Mouse (Mus musculus) limb, embryonic 15.5 days (tissue): ENCODE results near the gene Wdr66. TPM values are rescaled to one million over a fixed set of nuclear protein-coding genes. Genes with fewer than 3 reads are reported as not detected.
A peak's percentile ranks its signal among the peaks of the same experiment; 100 is the strongest.

Experiments used
- ATAC-seq: fragments of 200-750 bp; cut with Nextera tagmentation; 2 replicates; pipeline ENCODE4 v1.8.0; 2017; ENCODE audit warnings: low read depth, moderate TSS enrichment; ENCODE audit not compliant: insufficient number of reproducible peaks, low FRiP score, low TSS enrichment
- H3K27ac ChIP-seq: fragments of 300-500 bp; sonication (generic); 2 replicates; pipeline ENCODE4 v1.5.1; 2015; ENCODE audit warnings: moderate library complexity, mild to moderate bottlenecking, inconsistent platforms
- H3K27me3 ChIP-seq: fragments of 300-500 bp; sonication (generic); 2 replicates; pipeline ENCODE4 v1.6.1; 2015; ENCODE audit warnings: inconsistent platforms
- H3K36me3 ChIP-seq: fragments of 300-500 bp; sonication (generic); 2 replicates; pipeline ENCODE4 v1.6.1; 2015; ENCODE audit warnings: inconsistent platforms
- H3K4me1 ChIP-seq: fragments of 300-500 bp; sonication (generic); 2 replicates; pipeline ENCODE4 v1.6.1; 2015; ENCODE audit warnings: inconsistent platforms
- H3K4me2 ChIP-seq: fragments of 300-500 bp; sonication (generic); 2 replicates; pipeline ENCODE4 v1.6.1; 2015; ENCODE audit warnings: mild to moderate bottlenecking, inconsistent platforms
- H3K4me3 ChIP-seq: fragments of 300-500 bp; sonication (generic); 2 replicates; pipeline ENCODE4 v1.5.1; 2015; ENCODE audit warnings: mild to moderate bottlenecking, inconsistent platforms
- H3K9ac ChIP-seq: fragments of 300-500 bp; sonication (generic); 2 replicates; pipeline ENCODE4 v1.6.1; 2015; ENCODE audit warnings: inconsistent platforms
- H3K9me3 ChIP-seq: fragments of 300-500 bp; sonication (generic); 2 replicates; pipeline ENCODE4 v1.6.1; 2016; ENCODE audit warnings: inconsistent platforms
- WGBS: fragments of 180-500 bp; shearing (Covaris S2); methylation state at CpG from one replicate; pipeline ENCODE4 v1.1.7; 2015; 5-methylcytosine and 5-hydroxymethylcytosine counted together
- polyA plus RNA-seq: library from polyadenylated mRNA; unstranded; fragments of >200 nt; fragmentation: Nextera tagmentation; extraction: Ambion mirVana; gene quantifications from 2 replicates; pipeline ENCODE4 v1.2.1, GENCODE M21; 2015

Gene Wdr66
- polyA plus RNA-seq, 1 experiment from 2014 or later = 0.23 TPM

DNA sequence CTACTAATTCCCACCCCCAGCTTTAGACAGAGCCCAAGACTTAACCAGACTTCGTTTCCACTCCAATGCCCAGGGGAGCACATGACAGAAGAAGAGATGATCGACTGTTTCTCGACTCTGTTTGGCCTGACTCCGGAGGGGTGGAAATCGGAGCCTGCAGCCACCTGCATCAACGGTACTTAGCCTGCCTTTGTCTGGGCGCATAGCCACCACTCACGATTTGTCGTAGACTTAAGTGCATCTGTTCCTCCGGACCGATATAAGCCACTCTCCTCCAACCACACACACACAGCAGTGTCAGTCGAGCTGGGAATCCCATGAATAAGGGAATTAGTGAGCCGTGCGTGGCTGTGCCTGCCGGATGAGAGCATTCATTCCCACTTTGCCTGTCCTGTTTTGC, 72.3 kb downstream of the Wdr66 start:
- Histone ChIP-seq H3K27ac (0 out of 2 replicates have a peak overlapping the region, but pooled peaks have one; percentile 11), H3K9me3 (no peaks in the 10 kb centered on the region), H3K9ac (no peak overlapping the region), H3K27me3 (no peaks in the 10 kb centered on the region), H3K4me1 (peaks cover 18% of the 10 kb centered on the region), H3K4me3 (no peak overlapping the region), H3K4me2 (no peak overlapping the region), H3K36me3 (no peaks in the 10 kb centered on the region)
- WGBS = 38% methylated on average over 15 of the region's 15 CpGs
- no peak for ATAC-seq

DNA sequence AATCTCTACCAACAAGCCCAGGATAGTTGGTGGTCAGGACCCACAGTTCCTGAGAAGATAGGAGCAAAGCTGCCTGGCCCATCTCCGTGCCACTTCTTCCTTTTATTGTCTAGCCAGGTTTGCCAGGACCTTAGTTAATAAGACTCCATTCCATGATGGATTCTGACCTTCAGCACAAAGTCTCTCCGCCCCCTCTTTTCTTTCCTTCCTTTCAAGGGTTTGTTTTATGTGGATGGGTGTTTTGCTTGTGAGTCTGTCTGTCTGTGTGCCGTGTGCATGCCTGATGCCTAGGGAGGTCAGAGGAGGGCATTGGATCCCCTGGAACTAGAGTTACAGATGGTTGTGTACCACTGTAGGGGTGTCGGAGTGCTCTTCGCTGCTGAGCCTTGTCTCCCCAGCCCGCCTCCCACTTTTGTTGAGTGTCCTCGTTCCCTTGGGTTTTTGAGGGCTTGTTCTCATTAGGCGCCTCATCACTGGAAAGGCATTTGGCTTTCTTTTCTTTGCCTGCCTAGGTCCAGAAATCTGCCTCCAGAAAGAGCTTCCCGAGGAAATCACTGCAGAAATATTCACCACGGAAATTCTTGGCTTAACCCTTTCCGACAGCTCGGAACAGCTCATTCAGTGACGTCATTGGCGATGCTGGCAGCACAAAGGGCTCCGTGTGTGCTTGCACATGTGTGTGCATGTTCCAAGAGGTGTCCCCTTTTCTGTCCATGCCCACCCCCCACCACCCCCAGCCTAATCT, 74.3 kb downstream of the Wdr66 start:
- H3K27me3 ChIP-seq = no peaks in the 10 kb centered on the region
- H3K27ac ChIP-seq = peak overlapping the region; percentile 55
- ATAC-seq = no peak; the same call in 1 of the 2 replicates
- H3K9me3 ChIP-seq = no peaks in the 10 kb centered on the region
- 50% methylated on average over 15 of the region's 15 CpGs for WGBS
- no peak overlapping the region for H3K4me3 ChIP-seq
- H3K4me2 ChIP-seq = no peak overlapping the region
- no peaks in the 10 kb centered on the region for H3K36me3 ChIP-seq
- peaks cover 18% of the 10 kb centered on the region for H3K4me1 ChIP-seq
- H3K9ac ChIP-seq = no peak overlapping the region

DNA sequence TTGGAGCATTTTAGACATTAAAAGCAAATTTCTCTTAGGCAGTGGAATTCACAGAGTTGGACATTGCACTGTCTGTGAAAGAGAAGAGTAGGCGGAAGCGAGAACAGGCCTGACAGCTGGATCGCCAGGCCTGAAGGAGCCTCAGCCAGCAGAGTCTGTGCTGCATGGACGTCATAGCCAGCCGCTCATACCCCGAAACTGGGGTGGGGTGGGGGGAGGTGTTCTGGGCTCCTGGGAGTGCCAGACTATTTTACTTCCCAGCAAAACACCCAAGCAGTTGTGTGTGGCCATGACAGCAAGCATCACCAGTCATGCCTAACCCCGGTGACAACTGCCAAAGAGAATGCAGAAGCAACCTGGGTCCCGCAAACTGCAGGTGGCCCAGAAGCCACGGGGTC, 74.8 kb downstream of the Wdr66 start:
- H3K4me2 ChIP-seq = no peak overlapping the region
- no peak overlapping the region for H3K4me3 ChIP-seq
- H3K9me3 ChIP-seq = no peaks in the 10 kb centered on the region
- no peaks in the 10 kb centered on the region for H3K27me3 ChIP-seq
- H3K4me1 ChIP-seq = peaks cover 18% of the 10 kb centered on the region
- H3K9ac ChIP-seq = no peak overlapping the region
- ATAC-seq = no peak
- H3K27ac ChIP-seq = peak overlapping the region; percentile 55
- 61% methylated on average over 9 of the region's 9 CpGs for WGBS
- no peaks in the 10 kb centered on the region for H3K36me3 ChIP-seq

DNA sequence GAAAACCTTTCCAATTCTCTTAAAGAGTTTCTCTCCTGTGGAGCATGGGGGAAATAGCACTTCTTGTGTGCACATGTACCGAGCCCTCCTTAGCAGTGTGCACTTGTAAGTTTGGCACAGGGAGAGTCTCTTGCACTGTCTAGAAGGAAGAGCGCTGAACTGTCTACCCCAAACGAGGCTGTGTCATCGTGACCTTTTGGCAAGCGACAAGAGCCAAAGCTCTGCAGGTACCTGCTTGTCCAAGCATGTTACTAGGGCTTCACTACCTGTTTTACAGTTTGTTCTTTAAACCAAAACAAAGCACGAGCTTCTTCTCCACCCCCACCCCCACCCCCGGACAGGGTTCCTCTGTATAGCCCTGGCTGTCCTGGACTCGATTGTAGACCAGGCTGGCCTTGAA, 75.8 kb downstream of the Wdr66 start:
- WGBS = 74% methylated on average over 8 of the region's 8 CpGs

DNA sequence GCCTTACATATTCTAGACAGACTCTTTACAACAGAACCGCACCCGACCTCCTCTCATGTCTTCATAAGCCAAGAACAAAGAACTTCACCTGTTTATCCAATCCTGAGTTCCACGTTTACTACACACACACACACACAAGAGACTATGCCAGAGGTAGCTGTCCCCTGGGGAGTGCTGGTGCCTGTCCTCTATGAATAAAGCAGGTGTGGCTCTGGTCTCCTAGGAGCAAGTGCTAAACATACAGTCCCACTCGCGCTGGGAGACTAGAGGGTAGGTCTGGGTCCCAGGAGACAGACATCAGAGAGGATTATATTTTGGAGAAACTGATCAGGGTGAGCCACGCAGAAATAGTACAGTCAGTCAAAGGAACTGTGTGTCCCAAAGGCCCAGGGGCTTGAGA, 81.7 kb downstream of the Wdr66 start:
- Histone ChIP-seq H3K9ac (no peak overlapping the region), H3K27me3 (no peaks in the 10 kb centered on the region), H3K9me3 (no peaks in the 10 kb centered on the region), H3K27ac (no peak overlapping the region), H3K36me3 (no peaks in the 10 kb centered on the region), H3K4me1 (no peaks in the 10 kb centered on the region), H3K4me2 (no peak overlapping the region), H3K4me3 (no peak overlapping the region)
- WGBS = 83% methylated on average over 6 of the region's 6 CpGs
- ATAC-seq = no peak

More for the DNA sequence above, 75.8 kb downstream of the Wdr66 start:
- peaks cover 18% of the 10 kb centered on the region for H3K4me1 ChIP-seq
- no peak overlapping the region for H3K4me2 ChIP-seq
- no peak overlapping the region for H3K9ac ChIP-seq
- ATAC-seq = no peak
- no peak overlapping the region for H3K4me3 ChIP-seq
- H3K27me3 ChIP-seq = no peaks in the 10 kb centered on the region
- H3K27ac ChIP-seq = no peak overlapping the region
- no peaks in the 10 kb centered on the region for H3K36me3 ChIP-seq
- no peaks in the 10 kb centered on the region for H3K9me3 ChIP-seq

DNA sequence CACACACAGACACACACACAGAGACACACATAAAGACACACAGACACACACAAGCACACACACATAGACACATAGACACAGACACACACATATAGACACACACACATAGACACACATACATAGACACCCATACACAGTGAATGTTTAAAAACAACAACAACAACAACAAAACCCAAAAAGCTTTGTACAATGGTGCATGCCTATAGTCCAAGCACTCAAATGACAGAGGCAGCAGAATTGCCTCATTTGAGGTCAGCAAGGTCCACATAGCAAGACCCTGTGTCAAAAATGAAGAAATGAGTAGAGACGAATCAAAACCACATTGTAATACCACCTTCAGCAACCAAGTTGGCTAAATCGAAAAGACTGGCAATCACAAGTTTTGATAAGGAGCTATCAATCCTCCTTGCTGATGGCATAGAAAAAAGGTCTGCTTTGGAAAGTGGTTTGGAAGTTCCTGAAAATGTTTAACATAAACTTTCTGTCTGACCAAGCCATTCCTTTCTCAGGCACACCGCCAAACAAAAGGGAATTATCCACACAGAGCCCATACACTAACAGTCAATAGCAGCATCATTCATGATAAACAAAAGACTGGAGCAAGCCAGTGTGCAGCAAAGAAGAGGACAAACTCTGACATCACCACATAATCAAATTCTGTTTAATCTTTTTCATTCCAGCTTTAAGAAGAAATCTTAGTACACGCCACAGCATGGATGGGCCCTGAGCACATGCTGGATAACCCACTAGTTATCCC, 84.5 kb downstream of the Wdr66 start:
- ATAC-seq = no peak
- H3K27me3 ChIP-seq = no peaks in the 10 kb centered on the region
- H3K4me1 ChIP-seq = no peaks in the 10 kb centered on the region
- no peaks in the 10 kb centered on the region for H3K36me3 ChIP-seq
- H3K27ac ChIP-seq = no peak overlapping the region
- H3K4me3 ChIP-seq = no peak overlapping the region
- 88% methylated on average over 4 of the region's 4 CpGs for WGBS
- no peak overlapping the region for H3K4me2 ChIP-seq
- no peaks in the 10 kb centered on the region for H3K9me3 ChIP-seq
- H3K9ac ChIP-seq = no peak overlapping the region

DNA sequence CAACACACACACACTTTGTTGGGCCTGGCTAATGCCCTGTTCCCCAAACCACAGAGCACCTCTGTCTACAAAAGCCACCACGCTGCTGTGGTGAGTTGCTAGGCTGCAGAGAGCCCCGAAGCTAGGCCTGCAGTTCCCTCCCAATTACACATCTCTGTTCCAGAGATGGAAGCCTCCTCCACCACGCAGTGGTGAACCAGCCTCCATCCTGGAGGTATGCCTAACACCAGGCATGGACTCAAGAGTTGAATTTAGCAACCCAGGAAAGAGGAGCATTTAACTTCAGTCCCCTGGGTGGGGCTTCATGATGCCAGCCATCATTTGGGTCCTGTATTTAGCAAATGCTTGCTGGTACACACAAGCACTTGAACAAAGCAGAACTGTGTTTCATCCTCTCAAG, 86.6 kb downstream of the Wdr66 start:
- no peaks in the 10 kb centered on the region for H3K36me3 ChIP-seq
- no peak overlapping the region for H3K4me2 ChIP-seq
- 61% methylated on average over 3 of the region's 3 CpGs for WGBS
- no peaks in the 10 kb centered on the region for H3K9me3 ChIP-seq
- no peaks in the 10 kb centered on the region for H3K27me3 ChIP-seq
- H3K4me1 ChIP-seq = peaks cover 3% of the 10 kb centered on the region; the same call in 1 of the 2 replicates
- no peak overlapping the region for H3K27ac ChIP-seq
- H3K9ac ChIP-seq = no peak overlapping the region
- ATAC-seq = no peak
- no peak overlapping the region for H3K4me3 ChIP-seq

DNA sequence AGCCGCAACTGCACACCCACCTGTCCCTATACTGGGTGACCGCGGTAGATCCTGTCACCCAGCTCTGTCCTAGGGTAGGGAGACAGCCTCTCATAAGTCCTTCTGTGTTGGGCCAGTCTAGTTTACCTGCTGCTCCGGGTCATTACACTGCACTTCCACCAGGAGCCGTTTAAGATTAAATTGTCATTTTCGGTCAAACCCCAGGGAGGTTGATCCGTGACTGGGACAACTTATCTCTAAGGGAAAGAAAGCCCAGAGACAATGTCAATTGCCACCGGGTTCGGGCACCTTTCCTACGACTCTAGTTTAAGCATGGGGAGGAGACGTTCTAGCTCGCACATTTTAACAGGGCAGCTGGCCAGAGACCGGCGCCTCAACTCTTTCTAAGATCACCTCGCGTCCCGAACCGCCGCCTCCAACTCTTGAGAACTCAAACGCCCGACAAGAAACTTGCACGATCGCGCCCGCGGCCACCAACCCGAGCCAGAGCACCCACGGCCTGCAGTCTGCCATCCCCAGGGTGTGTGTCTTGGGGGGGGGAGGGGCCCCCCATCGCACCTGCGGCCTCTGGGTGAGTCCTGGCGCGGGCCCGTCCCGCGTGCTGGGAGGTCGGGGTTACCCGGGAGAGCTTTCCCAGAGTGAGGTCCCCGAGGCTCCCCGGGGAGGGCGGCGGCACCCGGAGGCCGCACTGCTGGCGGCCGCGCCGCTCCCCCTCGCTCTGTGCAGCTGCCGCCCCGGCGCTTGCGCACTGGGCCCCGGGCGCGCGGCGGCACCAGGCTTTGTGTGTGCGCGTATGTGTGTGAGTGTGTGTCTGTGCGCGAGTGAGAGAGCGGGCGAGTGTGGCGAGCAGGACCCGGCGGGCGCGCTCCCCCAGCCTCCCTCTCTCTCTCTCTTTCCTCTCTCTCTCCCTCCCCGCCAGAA, 92.1 kb downstream of the Wdr66 start, which contains the start of gene Bcl7a:
TSS of gene Bcl7a (plus strand) at position 128 of the 921 bp plus-strand sequence.
- peaks cover 25% of the 10 kb centered on the region for H3K4me1 ChIP-seq
- peak within 1 kb of the TSS; percentile 85 for H3K4me2 ChIP-seq
- peak; percentile 69 for ATAC-seq
- H3K9me3 ChIP-seq = no peaks in the 10 kb centered on the region
- peak within 1 kb of the TSS; percentile 96 for H3K4me3 ChIP-seq
- under 1% methylated on average over 69 of the region's 69 CpGs for WGBS
- peak within 1 kb of the TSS; percentile 90 for H3K9ac ChIP-seq
- H3K27ac ChIP-seq = peak within 1 kb of the TSS; percentile 98
- H3K36me3 ChIP-seq = peaks cover 2% of the 10 kb centered on the region; the same call in 1 of the 2 replicates
- no peaks in the 10 kb centered on the region for H3K27me3 ChIP-seq

DNA sequence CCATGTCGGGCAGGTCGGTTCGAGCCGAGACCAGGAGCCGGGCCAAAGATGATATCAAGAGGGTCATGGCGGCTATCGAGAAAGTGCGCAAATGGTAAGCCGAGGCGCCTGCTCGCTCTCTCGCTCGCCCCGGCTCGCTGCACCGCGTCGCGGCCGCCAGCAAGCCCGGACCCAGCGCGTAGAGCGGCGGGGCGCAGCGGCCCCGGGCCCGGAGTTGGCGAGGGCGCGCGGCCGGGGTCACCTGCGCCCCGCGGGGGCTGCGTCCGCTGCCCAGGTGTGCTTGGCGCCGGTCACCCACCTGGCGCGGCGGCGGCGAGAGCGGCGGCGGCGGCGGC, 92.7 kb downstream of the Wdr66 start:
- Histone ChIP-seq H3K4me1 (peaks cover 25% of the 10 kb centered on the region), H3K4me3 (peak overlapping the region; percentile 96), H3K36me3 (peaks cover 6% of the 10 kb centered on the region; the same call in 1 of the 2 replicates), H3K27ac (peak overlapping the region; percentile 98), H3K27me3 (no peaks in the 10 kb centered on the region), H3K4me2 (peak overlapping the region; percentile 85), H3K9ac (peak overlapping the region; percentile 90), H3K9me3 (no peaks in the 10 kb centered on the region)
- WGBS = under 1% methylated on average over 38 of the region's 51 CpGs
- no peak; the same call in 1 of the 2 replicates for ATAC-seq

DNA sequence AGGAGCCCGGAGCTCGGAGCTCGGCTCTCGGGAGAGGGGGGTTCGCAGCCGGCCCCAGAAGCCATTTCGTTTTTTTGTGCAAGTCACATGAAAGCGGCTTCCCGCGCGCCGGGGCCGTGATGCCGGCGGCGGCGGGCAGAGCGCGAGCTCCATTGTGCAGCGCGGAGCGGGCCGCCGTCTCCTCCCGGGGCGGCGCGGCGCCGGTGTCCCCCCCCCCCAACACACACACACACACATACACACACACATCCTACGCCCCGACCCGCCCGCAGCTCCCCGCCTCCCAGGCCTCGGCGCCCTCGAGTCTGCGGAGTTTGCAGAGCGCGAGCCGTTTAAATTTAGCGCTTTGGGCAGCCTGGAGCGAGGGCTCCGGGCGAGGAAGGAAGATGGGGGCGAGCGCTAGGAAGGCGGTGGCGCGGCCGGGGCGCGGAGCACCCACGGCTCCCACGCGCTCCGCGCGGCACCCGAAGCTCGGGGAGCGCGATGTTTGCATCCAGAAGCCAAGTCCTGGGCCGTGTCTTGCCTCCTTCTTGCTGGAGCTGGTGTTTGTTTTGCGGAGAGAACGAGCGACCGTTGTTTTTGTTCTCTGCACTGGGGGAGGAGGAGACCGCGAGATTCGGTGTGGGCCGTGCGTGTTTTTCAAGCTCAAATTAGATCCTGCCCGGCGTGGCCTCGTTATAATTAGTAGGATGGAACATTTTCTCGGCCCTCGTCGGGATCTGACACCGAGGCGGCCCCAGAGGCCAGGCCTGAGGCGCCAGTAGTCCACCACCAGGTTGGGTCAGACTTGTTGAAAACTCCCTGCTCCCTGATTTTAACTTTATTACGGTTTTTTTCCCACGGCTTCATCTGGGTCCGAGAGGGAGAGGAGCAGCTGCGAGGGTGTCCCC, 93.3 kb downstream of the Wdr66 start:
- Histone ChIP-seq H3K4me3 (peak overlapping the region; percentile 96), H3K27me3 (no peaks in the 10 kb centered on the region), H3K4me1 (peaks cover 26% of the 10 kb centered on the region), H3K9me3 (no peaks in the 10 kb centered on the region), H3K27ac (peak overlapping the region; percentile 98), H3K36me3 (peaks cover 6% of the 10 kb centered on the region; the same call in 1 of the 2 replicates), H3K4me2 (peak overlapping the region; percentile 85), H3K9ac (peak overlapping the region; percentile 90)
- WGBS = under 1% methylated on average over 81 of the region's 87 CpGs
- ATAC-seq = peak; percentile 46; the same call in 1 of the 2 replicates
